Mouse (Mus musculus) lung, postnatal 0 days (tissue): ENCODE measurements at regions not wholly inside any gene's neighbourhood (a gene's known extent, or its start where the extent isn't known, plus 50 kb on each side); places are given as distances from the start of the nearest gene placed in this dataset. TPM values are rescaled to one million over a fixed set of nuclear protein-coding genes. Genes with fewer than 3 reads are reported as not detected.

Source experiments
- ATAC-seq: fragments of 200-750 bp; cut with Nextera tagmentation; 2 replicates; pipeline ENCODE4 v1.8.0; 2017; ENCODE audit warnings: moderate library complexity
- DNase-seq: peaks from one replicate; pipeline ENCODE4 v3.0.0-alpha.2; 2016; ENCODE audit warnings: low spot score
- H3K27ac ChIP-seq: fragments of 300-500 bp; sonication (generic); 2 replicates; pipeline ENCODE4 v1.5.1; 2014; ENCODE audit warnings: antibody characterized with exemption, mild to moderate bottlenecking, low read length, mixed read lengths
- H3K27me3 ChIP-seq: fragments of 300-500 bp; sonication (generic); replicated peaks from 2 replicates; pipeline ENCODE4 v1.6.1; 2014; ENCODE audit warnings: low read length, mixed read lengths; ENCODE audit not compliant: insufficient read depth
- H3K36me3 ChIP-seq: fragments of 300-500 bp; sonication (generic); 2 replicates; pipeline ENCODE4 v1.6.1; 2014; ENCODE audit warnings: low read length, mixed read lengths; ENCODE audit not compliant: insufficient read depth
- H3K4me1 ChIP-seq: fragments of 300-500 bp; sonication (generic); 2 replicates; pipeline ENCODE4 v1.6.1; 2014; ENCODE audit warnings: antibody characterized with exemption, low read depth, low read length, mixed read lengths; ENCODE audit not compliant: insufficient read depth
- H3K4me2 ChIP-seq: fragments of 300-500 bp; sonication (generic); replicated peaks from 2 replicates; pipeline ENCODE4 v1.6.1; 2014; ENCODE audit warnings: low read depth, mild to moderate bottlenecking, low read length, moderate library complexity, mixed read lengths
- H3K4me3 ChIP-seq: fragments of 300-500 bp; sonication (generic); 2 replicates; pipeline ENCODE4 v1.5.1; 2014; ENCODE audit warnings: low read depth, low read length
- H3K9ac ChIP-seq: fragments of 300-500 bp; sonication (generic); replicated peaks from 2 replicates; pipeline ENCODE4 v1.6.1; 2014; ENCODE audit warnings: low read depth, mild to moderate bottlenecking
- H3K9me3 ChIP-seq: fragments of 300-500 bp; sonication (generic); 2 replicates; pipeline ENCODE4 v1.6.1; 2016; ENCODE audit warnings: low read length, mixed read lengths
- CTCF ChIP-seq: IDR thresholded peaks from 2 replicates; pipeline ENCODE4 v1.5.1; 2016; ENCODE audit warnings: antibody characterized with exemption, mild to moderate bottlenecking
- EP300 ChIP-seq: IDR thresholded peaks from 2 replicates; pipeline ENCODE4 v1.6.1; 2016; ENCODE audit warnings: antibody characterized with exemption, mild to moderate bottlenecking, control low read depth
- whole genome bisulfite sequencing: fragments of 180-500 bp; shearing (Covaris S2); extraction: QIAGEN DNeasy Blood & Tissue Kit; methylation state at CpG from one replicate; pipeline ENCODE4 v1.1.7; 2014; 5-methylcytosine and 5-hydroxymethylcytosine counted together
- microRNA-seq: library from miRNA; unstranded; fragments of <30 nt; microRNA quantifications from one replicate; pipeline ENCODE4, GENCODE M21; 2016

DNA sequence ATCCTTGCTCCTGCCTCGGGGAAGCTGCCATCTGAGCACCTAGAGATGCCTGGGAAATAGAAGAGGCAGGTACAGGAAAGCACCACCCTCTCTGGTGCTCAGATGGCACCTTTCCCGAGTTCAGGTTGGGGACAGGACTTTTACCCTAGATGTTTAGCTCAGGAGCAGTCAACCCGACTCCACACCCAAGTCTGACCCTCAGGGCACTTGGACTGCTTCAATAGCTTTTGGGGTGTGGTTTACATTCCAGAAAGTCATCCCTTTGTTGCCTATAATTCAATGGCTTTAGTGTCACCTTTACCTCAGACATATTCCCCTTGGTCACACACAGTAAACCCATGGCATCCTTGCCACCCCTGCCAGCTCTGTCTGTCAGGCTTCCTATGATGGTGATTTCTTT is 67.7 kb upstream of the Adgra1 start:
- 41% methylated on average over 3 of the region's 3 CpGs for WGBS
- H3K27me3 ChIP-seq, result no peaks in the 10 kb centered on the region
- TF ChIP-seq EP300 (no peak), CTCF (no peak)
- no peak overlapping the region for H3K4me2 ChIP-seq
- no peaks in the 10 kb centered on the region for H3K36me3 ChIP-seq
- H3K27ac ChIP-seq, result no peak overlapping the region
- no peak overlapping the region for H3K9ac ChIP-seq
- ATAC-seq, result no peak
- no peaks in the 10 kb centered on the region for H3K9me3 ChIP-seq
- DNase-seq, result no peak
- no peaks in the 10 kb centered on the region for H3K4me1 ChIP-seq
- no peak overlapping the region for H3K4me3 ChIP-seq

DNA sequence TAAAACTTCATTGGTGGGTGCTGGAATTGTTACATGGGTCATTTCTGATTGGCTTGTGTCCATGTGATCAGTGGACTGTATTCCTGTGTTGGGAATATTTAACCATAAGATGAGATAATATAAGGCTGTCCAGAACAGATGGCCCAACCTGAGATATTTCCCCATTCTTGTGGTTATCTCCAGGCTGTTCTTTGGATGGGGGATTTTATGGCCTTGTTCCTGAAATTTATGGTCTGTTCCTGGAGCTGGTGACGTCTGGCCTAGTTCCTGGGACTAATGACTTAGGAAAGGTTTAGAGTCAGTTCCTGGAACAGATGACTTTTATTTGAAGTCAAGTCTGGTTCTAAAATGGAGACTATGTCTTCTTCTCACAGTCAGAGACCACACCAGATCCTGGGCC is 64.8 kb upstream of the Adgra1 start:
- H3K27me3 ChIP-seq, result no peaks in the 10 kb centered on the region
- no peak overlapping the region for H3K27ac ChIP-seq
- no peaks in the 10 kb centered on the region for H3K36me3 ChIP-seq
- TF ChIP-seq CTCF (no peak), EP300 (no peak)
- ATAC-seq, result no peak
- H3K4me3 ChIP-seq, result no peak overlapping the region
- H3K9ac ChIP-seq, result no peak overlapping the region
- no peaks in the 10 kb centered on the region for H3K9me3 ChIP-seq
- 44% methylated on average over 1 of the region's 1 CpGs for WGBS
- no peak overlapping the region for H3K4me2 ChIP-seq
- DNase-seq, result no peak
- H3K4me1 ChIP-seq, result no peaks in the 10 kb centered on the region

GRCm38 (mm10) chr7:139777243-139777642 is 56.7 kb upstream of the Adgra1 start:
- Histone ChIP-seq H3K36me3 (no peaks in the 10 kb centered on the region), H3K9ac (no peak overlapping the region), H3K9me3 (no peaks in the 10 kb centered on the region), H3K4me3 (no peak overlapping the region), H3K4me2 (no peak overlapping the region), H3K4me1 (no peaks in the 10 kb centered on the region), H3K27me3 (no peaks in the 10 kb centered on the region), H3K27ac (no peak overlapping the region)
- 76% methylated on average over 2 of the region's 2 CpGs for WGBS
- DNase-seq, result no peak
- TF ChIP-seq EP300 (no peak), CTCF (no peak)
- ATAC-seq, result no peak

DNA sequence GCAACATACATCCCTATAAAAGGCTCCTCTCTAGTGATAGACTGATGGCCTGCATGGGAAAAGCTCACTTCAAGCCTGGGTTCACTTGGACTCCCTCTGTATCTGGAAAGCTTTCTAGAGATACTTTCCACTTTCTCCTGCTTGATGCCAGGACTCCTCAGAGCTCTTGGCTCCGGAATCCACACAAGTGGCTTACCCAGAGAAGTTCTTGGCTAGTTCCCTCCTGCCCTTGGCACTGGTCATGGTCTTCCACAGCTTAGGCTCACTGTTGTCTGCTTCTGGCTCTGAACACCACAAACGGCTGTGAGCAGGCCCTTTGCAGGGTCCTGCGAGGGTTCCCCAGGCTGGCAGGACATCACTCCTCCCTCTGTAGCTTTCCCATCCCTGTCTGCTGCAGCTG is 54.1 kb upstream of the Adgra1 start:
- no peak for ATAC-seq
- 86% methylated on average over 3 of the region's 3 CpGs for WGBS
- DNase-seq, result no peak

DNA sequence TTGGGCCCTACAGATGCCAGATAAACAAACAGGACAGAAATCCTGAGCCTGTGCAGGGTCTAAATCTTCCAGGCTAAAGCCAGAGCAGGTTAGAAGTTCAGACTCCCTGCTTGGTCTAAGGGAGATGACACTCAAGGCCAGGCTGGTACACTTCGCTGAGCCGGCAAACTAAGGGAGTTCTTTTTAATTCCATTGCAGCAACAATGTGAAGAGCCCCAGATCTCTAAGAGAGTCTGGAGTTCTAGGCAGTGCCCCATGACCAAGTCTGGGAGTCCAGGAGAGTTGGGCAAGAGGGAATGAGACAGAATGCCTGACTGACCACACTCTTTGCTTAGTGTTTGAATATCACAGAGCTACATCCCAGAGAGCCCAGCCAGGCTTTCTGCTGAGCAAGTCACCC is 52.5 kb upstream of the Adgra1 start:
- H3K4me2 ChIP-seq, result no peak overlapping the region
- WGBS, result 73% methylated on average over 2 of the region's 2 CpGs
- no peak for ATAC-seq

More for the DNA sequence above, 54.1 kb upstream of the Adgra1 start:
- no peaks in the 10 kb centered on the region for H3K27me3 ChIP-seq
- no peak overlapping the region for H3K4me3 ChIP-seq
- H3K9ac ChIP-seq, result no peak overlapping the region
- H3K9me3 ChIP-seq, result no peaks in the 10 kb centered on the region
- H3K4me2 ChIP-seq, result no peak overlapping the region
- no peak overlapping the region for H3K27ac ChIP-seq
- no peaks in the 10 kb centered on the region for H3K4me1 ChIP-seq
- TF ChIP-seq CTCF (no peak), EP300 (no peak)
- H3K36me3 ChIP-seq, result no peaks in the 10 kb centered on the region

More for the DNA sequence above, 52.5 kb upstream of the Adgra1 start:
- Histone ChIP-seq H3K27me3 (no peaks in the 10 kb centered on the region), H3K4me1 (no peaks in the 10 kb centered on the region), H3K9ac (no peak overlapping the region), H3K4me3 (no peak overlapping the region), H3K27ac (no peak overlapping the region), H3K36me3 (no peaks in the 10 kb centered on the region), H3K9me3 (no peaks in the 10 kb centered on the region)
- DNase-seq, result no peak
- TF ChIP-seq EP300 (no peak), CTCF (no peak)

Small RNA genes lying in the stretch of these regions (microRNA-seq; reads per million reads assigned to microRNA genes)
- not detected for gene Mir6401
